Mouse (Mus musculus) effector memory CD4-positive, alpha-beta T cell, adult 7 months (primary cell): ENCODE measurements around the gene Klk1b5. TPM values are rescaled to one million over a fixed set of nuclear protein-coding genes. Genes with fewer than 3 reads are reported as not detected.

Source experiments
- polyA plus RNA-seq: library from polyadenylated mRNA; unstranded; fragments of 100-300 nt; shearing (Covaris generic); gene quantifications from one replicate; pipeline ENCODE4 v1.2.1, GENCODE M21; 2017

Gene Klk1b5
- not detected for polyA plus RNA-seq

DNA sequence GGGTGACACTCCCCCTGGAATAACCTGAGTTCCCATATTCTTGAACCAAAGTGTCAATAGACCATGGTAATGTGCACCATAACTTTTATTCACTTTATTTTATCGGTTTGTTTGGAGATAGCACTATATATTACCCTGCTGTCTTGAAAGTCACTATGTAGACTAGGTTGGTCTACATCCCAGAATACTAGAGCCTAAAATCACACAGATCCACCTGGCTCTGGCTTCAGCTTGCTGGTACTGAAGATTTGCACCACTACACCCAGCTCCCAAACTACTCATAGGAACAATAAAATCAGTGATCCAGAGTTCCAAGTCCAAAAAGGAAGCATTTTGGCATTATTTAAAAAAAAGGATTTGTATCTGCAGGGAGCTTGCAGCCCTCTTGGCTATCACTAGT, at the start of gene Klk1b5:
TSS of gene Klk1b5 (plus strand) at position 301 of the 400 bp plus-strand sequence.

DNA sequence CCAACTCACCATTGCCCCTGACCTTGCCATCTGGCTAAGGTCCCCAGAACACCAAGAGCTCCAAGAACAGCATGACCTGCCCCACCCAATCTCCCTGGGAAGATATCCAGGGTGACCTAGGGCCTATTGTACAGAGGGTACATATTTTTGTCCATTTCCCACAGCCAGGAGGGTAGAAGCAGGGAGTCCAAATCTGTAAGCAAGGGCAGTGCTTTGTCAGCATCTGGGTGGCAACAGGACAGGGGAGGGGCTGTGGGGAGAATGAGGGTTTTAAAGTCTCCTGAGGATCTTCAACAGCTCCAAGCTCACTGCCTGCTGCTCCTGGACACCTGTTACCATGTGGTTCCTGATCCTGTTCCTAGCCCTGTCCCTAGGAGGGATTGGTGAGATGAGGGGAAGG, 27.8 kb upstream of the Klk1b5 start, which contains the start of gene Klk1b24:
TSS of gene Klk1b24 (plus strand) at position 301 of the 400 bp plus-strand sequence.

DNA sequence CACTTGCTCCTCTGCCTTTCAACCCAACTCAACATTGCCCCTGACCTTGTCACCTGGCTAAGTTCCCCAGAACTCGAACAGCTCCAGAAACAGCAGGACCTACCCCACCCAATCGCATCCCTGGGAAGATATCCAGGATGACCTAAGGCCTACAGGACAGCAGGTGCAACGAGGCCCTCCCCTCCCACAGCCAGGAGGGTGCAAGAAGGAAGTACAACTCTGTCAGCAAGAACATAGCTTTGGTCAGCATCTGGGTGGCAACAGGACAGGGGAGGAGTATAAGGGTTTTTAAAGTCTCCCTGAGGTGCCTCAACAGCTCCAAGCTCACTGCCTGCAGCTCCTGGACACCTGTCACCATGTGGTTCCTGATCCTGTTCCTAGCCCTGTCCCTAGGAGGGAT, 17.9 kb upstream of the Klk1b5 start, which contains the start of gene Klk1b3:
TSS of gene Klk1b3 (plus strand) at position 301 of the 400 bp plus-strand sequence.

DNA sequence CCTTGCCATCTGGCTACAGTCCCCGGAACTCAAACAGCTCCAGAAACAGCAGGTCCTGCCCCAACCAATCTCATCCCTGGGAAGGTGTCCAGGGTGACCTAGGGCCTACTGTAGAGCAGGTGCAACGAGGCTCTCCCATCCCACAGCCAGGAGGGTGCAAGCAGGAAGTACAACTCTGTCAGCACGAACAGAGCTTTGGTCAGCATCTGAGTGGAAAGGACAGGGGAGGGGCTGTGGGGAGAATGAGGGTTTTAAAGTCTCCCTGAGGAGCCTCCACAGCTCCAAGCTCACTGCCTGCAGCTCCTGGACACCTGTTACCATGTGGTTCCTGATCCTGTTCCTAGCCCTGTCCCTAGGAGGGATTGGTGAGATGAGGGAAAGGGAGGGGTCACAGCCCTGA, 8.6 kb upstream of the Klk1b5 start, which contains the start of gene Klk1b4:
TSS of gene Klk1b4 (plus strand) at position 301 of the 400 bp plus-strand sequence.

DNA sequence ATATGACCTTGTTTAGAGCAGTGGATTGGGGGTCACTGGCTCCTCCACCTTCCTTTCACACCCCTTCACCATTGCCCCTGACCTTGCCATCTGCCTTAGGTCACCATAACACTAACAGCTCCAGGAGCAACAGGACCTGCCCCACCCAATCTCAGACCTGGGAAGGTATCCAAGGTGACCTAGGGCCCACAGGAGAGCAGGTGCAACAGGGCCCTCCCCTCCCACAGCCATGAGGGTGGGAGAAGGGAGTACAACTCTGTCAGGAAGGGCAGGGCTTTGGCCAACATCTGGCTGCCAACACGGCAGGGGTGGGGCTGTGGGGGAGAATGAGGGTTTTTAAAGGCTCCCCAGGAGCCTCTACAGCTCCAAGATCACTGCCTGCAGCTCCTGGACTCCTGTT, 9.3 kb downstream of the Klk1b5 start, which contains the start of gene Klk1:
TSS of gene Klk1 (plus strand) at position 285 of the 400 bp plus-strand sequence.

DNA sequence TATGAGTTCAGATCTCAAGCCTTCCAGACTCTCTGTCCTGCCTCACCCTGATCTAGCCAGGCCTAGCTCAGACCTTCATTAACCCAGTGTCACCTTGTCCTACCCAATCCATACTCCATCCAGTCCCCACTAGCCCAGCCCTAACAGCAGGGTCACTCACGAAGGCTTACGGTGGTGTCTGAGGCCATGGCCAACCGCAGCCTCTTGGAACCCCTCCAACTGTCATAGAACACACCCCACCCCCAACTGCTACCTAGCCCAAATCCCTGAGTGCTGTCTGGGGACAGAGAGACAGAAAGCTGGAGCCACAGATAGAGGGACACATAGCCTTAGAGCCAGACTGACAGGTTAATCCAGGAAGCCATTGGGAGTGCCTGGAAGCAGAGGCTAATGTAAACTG, 20.2 kb downstream of the Klk1b5 start, which contains the start of gene Gm36864:
TSS of gene Gm36864 (plus strand) at position 269 of the 400 bp plus-strand sequence.

DNA sequence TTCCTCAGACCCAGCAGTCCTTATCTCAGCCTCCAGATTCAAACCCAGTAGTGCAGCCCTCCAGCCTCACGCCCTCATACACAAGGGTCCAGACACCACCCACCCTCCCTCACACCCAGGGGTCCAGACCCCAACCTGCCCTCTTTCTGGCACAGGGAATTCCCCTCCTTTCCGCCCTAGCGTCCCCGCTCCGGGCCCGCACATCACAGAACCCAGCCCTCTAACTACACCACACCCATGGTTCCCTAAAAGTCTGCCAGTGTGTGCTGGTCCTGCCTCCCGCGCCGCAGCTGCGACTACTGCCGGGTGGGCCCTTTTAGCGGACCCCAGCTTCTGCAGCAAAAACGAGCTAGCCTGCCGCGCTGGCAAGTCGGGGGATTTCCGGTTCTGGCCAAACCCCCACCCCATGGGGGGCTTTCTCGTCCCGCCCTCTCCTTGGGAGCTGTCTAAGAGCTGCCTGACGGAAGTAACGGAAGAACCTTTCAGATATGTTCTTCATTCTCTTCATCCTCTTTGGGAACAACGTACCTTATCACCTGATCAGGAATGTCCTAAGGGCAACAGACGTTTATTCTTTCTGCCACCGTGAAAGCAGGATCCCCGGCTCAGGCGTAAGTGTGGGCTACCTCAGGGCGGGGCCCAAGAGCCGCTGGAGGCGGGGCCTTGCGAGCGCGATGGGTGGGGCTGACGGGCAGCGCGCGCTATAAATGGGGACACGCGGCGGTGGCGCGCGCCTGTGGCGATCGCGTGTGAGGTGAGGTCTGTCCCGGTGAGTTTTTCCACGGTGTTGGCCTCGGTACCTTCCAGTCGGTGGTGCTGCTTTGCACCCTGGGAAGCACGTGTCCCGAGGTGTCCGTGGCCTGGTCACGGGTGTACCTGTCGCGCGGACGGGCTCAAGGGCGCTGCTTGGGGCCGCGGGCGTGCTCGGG, 30.6 kb downstream of the Klk1b5 start, which contains the start of the genes 1700028J19Rik and 2410002F23Rik:
TSS of gene 1700028J19Rik (minus strand) at position 641 of the 929 bp plus-strand sequence.
TSS of gene 2410002F23Rik (plus strand) at position 668 of the 929 bp plus-strand sequence.

DNA sequence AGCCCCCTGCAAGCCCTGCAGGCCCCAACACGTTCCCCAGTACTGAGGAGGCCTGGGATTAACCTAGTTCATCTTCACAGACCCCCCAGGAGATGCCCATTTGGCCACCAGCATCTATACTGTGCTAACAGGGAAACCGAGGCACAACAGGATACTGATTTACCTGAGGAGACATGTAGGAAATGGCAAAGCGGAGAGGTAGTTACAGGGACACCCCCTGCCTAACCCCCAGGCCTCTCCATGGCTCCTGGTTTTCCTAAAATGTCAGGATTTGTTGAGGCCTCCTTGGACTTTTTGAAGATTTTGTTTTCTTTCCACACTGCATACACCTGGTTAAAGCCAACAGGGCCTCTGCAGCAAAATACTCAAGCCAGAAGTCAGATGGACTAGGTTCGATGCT, 41.5 kb downstream of the Klk1b5 start, which contains the start of gene Acp4:
TSS of gene Acp4 (minus strand) at position 101 of the 400 bp plus-strand sequence.

DNA sequence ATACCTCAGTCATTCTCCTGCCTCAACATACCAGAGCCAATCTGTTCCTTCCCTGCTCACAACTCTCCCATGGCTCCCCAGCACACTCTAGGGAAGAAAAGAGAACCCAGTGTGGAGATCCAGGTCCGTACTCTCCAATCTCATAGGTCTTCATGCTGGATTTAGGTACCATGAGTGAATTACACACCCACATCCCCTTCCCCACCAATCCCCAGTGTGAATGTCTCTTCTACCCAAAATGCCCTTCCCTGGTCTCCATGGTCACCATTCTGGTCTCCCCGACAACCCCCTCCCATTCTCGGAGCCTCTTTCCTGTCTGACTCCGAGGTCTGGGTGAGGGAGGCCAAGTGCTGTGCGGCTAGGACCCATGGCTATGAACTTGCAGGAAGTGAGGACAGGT, 45.4 kb downstream of the Klk1b5 start, which contains the start of gene Gm15517:
TSS of gene Gm15517 (plus strand) at position 301 of the 400 bp plus-strand sequence.

Other genes with a start within 250 kb of the Klk1b5 start
- gene Klk1b1, start 249.2 kb upstream of the Klk1b5 start, polyA plus RNA-seq: not detected
- gene Klk1b9, start 239.9 kb upstream of the Klk1b5 start, polyA plus RNA-seq: not detected
- not detected for gene Klk1b11, start 220.1 kb upstream of the Klk1b5 start, polyA plus RNA-seq
- not detected for gene Klk1b26, start 203.8 kb upstream of the Klk1b5 start, polyA plus RNA-seq
- gene Klk1b27, start 163.7 kb upstream of the Klk1b5 start, polyA plus RNA-seq: not detected
- not detected for gene Klk1b21, start 113.6 kb upstream of the Klk1b5 start, polyA plus RNA-seq
- gene Klk1b22, start 103.3 kb upstream of the Klk1b5 start, polyA plus RNA-seq: not detected
- gene Klk1b16, start 79.2 kb upstream of the Klk1b5 start, polyA plus RNA-seq: not detected
- not detected for gene Klk1b24, start 27.7 kb upstream of the Klk1b5 start, polyA plus RNA-seq
- gene Klk1b3, start 17.8 kb upstream of the Klk1b5 start, polyA plus RNA-seq: not detected
- gene Klk1b4, start 8.5 kb upstream of the Klk1b5 start, polyA plus RNA-seq: not detected
- gene Klk1, start 9.4 kb downstream of the Klk1b5 start, polyA plus RNA-seq: not detected
- gene Gm36864, start 20.2 kb downstream of the Klk1b5 start, polyA plus RNA-seq: not detected
- 0.62 TPM for gene 1700028J19Rik, start 30.8 kb downstream of the Klk1b5 start, polyA plus RNA-seq
- gene 2410002F23Rik, start 30.8 kb downstream of the Klk1b5 start, polyA plus RNA-seq: 218 TPM
- not detected for gene Acp4, start 41.4 kb downstream of the Klk1b5 start, polyA plus RNA-seq
- not detected for gene Gm15517, start 45.5 kb downstream of the Klk1b5 start, polyA plus RNA-seq
- 0.29 TPM for gene Clec11a, start 91.0 kb downstream of the Klk1b5 start, polyA plus RNA-seq
- gene Shank1, start 94.3 kb downstream of the Klk1b5 start, polyA plus RNA-seq: 0.13 TPM
- 0.20 TPM for gene Syt3, start 168.2 kb downstream of the Klk1b5 start, polyA plus RNA-seq
- not detected for gene 1700008O03Rik, start 169.9 kb downstream of the Klk1b5 start, polyA plus RNA-seq
- 0.13 TPM for gene Lrrc4b, start 213.1 kb downstream of the Klk1b5 start, polyA plus RNA-seq
- 0.57 TPM for gene Aspdh, start 249.4 kb downstream of the Klk1b5 start, polyA plus RNA-seq